ENCODE assay signal across 26 mouse cellular contexts in the genomic region with DNA sequence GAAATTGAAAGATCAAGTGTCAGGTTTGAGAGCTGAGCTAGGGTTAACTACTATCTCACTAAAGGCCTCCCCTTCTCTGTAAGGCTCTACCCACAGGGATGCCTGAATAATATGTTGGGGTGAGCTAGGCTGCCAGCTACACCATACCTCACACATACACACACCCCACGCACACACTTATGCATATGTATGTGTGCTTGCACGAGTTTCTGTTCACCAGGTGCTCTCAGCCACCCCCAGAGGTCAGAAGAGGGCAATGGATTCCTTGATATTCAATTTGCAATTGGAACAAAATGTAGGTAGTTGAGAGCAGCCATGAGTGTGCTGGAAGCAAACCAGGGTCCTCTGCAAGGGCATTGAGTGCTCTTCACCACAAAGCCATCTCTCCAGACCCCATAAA. TPM values are rescaled to one million over a fixed set of nuclear protein-coding genes. Genes with fewer than 3 reads are reported as not detected.
"Had no signal": no experiment of that assay in that cellular context is flagged by ENCODE, and none has a peak within 500 bp of the region (broad histone marks: within the 10 kb centered on the region; RNA-seq: fewer than 3 reads in every experiment).

No protein-coding gene starts in this region.

- H3K4me1 ChIP-seq: lung, embryonic 15.5 days; megakaryocyte, embryonic 14.5 days; midbrain, embryonic 13.5 days; midbrain, embryonic 15.5 days; neural tube, embryonic 12.5 days; stomach, embryonic 15.5 days had no signal

- H3K36me3 ChIP-seq: lung, embryonic 15.5 days; neural tube, embryonic 12.5 days; stomach, embryonic 15.5 days had no signal

- H3K9ac ChIP-seq: liver, postnatal 0 days; lung, embryonic 15.5 days; midbrain, embryonic 13.5 days; midbrain, embryonic 15.5 days; neural tube, embryonic 12.5 days; stomach, embryonic 15.5 days had no signal

- ATAC-seq: liver, postnatal 0 days; lung, postnatal 0 days; midbrain, embryonic 13.5 days had no signal

- H3K27me3 ChIP-seq: lung, embryonic 15.5 days; midbrain, embryonic 13.5 days; midbrain, embryonic 15.5 days; neural tube, embryonic 12.5 days; stomach, embryonic 15.5 days had no signal

- DNase-seq: liver, postnatal 0 days; lung, adult 2 months; lung, postnatal 14 days; lung, postnatal 36 days; retina, postnatal 1 day; right cerebral cortex, adult 18-20 months; right cerebral cortex, postnatal 25 days; right cerebral cortex, postnatal 4 days; spleen, adult 18-20 months; thymus, adult 2 months; thymus, postnatal 25 days; thymus, postnatal 4 days had no signal

- H3K4me3 ChIP-seq: lung, embryonic 15.5 days; megakaryocyte, embryonic 14.5 days; midbrain, embryonic 13.5 days; midbrain, embryonic 15.5 days; neural tube, embryonic 12.5 days; stomach, embryonic 15.5 days had no signal

- H3K9me3 ChIP-seq: lung, embryonic 15.5 days; midbrain, embryonic 13.5 days; midbrain, embryonic 15.5 days; neural tube, embryonic 12.5 days; stomach, embryonic 15.5 days had no signal

- H3K27ac ChIP-seq: lung, embryonic 15.5 days; macrophage; midbrain, embryonic 13.5 days; midbrain, embryonic 15.5 days; neural tube, embryonic 12.5 days; stomach, embryonic 15.5 days; stomach, postnatal 0 days had no signal

- H3K4me2 ChIP-seq: lung, embryonic 15.5 days; midbrain, embryonic 11.5 days; midbrain, embryonic 13.5 days; midbrain, embryonic 15.5 days; neural tube, embryonic 12.5 days; stomach, embryonic 15.5 days had no signal

RNA-seq across cellular contexts. Expression of a gene that starts 20.6 kb away (rescaled TPM):
- total RNA-seq: megakaryocyte progenitor cell, adult 5-6 weeks; monocyte, adult 5-6 weeks; neutrophil, adult 5-6 weeks had no signal
- polyA plus RNA-seq: macrophage; small intestine, adult 2 months had no signal
